Mouse (Mus musculus): ENCODE results near the gene Zcchc9. TPM values are rescaled to one million over a fixed set of nuclear protein-coding genes. Genes with fewer than 3 reads are reported as not detected.

The Zcchc9 gene
- total and polyA plus RNA-seq, 3 experiments: 4.1 to 45.1 (median 36.3) TPM

- TF ChIP-seq GATA1 (IDR thresholded peaks at IDR 0.05; ENCODE audit: borderline replicate concordance, low read length): no peak
- no peak for TF ChIP-seq POLR2AphosphoS5 (IDR thresholded peaks at IDR 0.05; ENCODE audit: insufficient replicate concordance, low read depth, low read length)
- no peak for TF ChIP-seq TAL1 (conservative IDR thresholded peaks at IDR 0.05; ENCODE audit: low read depth, low read length)
- no peak for TF ChIP-seq GATA2 (IDR thresholded peaks at IDR 0.05; ENCODE audit: borderline replicate concordance, low read depth, low read length)
- TF ChIP-seq CTCF (IDR thresholded peaks at IDR 0.05; ENCODE audit: low read depth, low read length): no peak
- H3K36me3 ChIP-seq (replicated peaks): no peaks in the 10 kb centered on the region
- 0 out of 2 replicates have a peak, but pooled peaks cover 7% of the 10 kb centered on the region for H3K27me3 ChIP-seq (ENCODE audit: insufficient read depth, low read length)
- H3K4me1 ChIP-seq (ENCODE audit: insufficient read depth, low read depth, low read length): no peaks in the 10 kb centered on the region
- DNase-seq (ENCODE audit: low spot score) (no peak), ATAC-seq (ENCODE audit: extremely low read depth, insufficient number of reproducible peaks, low FRiP score, poor library complexity, severe bottlenecking) (no peak)
- no peak overlapping the region for H3K4me3 ChIP-seq (ENCODE audit: low read depth, low read length)
- no peaks in the 10 kb centered on the region for H3K9me3 ChIP-seq (replicated peaks)
Measured at GRCm38 (mm10) chr13:91814670-91815069, 7.2 kb upstream of the Zcchc9 start.

GRCm38 (mm10) chr13:91809476-91809875, 2.0 kb upstream of the Zcchc9 start:
- peaks cover 12% of the 10 kb centered on the region; the same call in 1 of the 2 replicates for H3K4me1 ChIP-seq (ENCODE audit: insufficient read depth, low read depth, low read length)
- DNase-seq (ENCODE audit: low spot score) (peak; percentile 6), ATAC-seq (ENCODE audit: extremely low read depth, insufficient number of reproducible peaks, low FRiP score, poor library complexity, severe bottlenecking) (no peak)
- H3K4me3 ChIP-seq (ENCODE audit: low read depth, low read length): no peak overlapping the region
- no peaks in the 10 kb centered on the region for H3K9me3 ChIP-seq (replicated peaks)
- 0 out of 2 replicates have a peak, but pooled peaks cover 7% of the 10 kb centered on the region for H3K27me3 ChIP-seq (ENCODE audit: insufficient read depth, low read length)
- H3K36me3 ChIP-seq (replicated peaks): peaks cover 15% of the 10 kb centered on the region
- TF ChIP-seq GATA2 (IDR thresholded peaks at IDR 0.05; ENCODE audit: borderline replicate concordance, low read depth, low read length) (no peak), TAL1 (conservative IDR thresholded peaks at IDR 0.05; ENCODE audit: low read depth, low read length) (no peak), GATA1 (IDR thresholded peaks at IDR 0.05; ENCODE audit: borderline replicate concordance, low read length) (no peak), POLR2AphosphoS5 (IDR thresholded peaks at IDR 0.05; ENCODE audit: insufficient replicate concordance, low read depth, low read length) (no peak), CTCF (IDR thresholded peaks at IDR 0.05; ENCODE audit: low read depth, low read length) (no peak)

GRCm38 (mm10) chr13:91807874-91808575, 520 bp upstream of the Zcchc9 start:
- H3K4me3 ChIP-seq (ENCODE audit: low read depth, low read length): peak overlapping the region; percentile 99

GRCm38 (mm10) chr13:91801726-91802125, 5.8 kb downstream of the Zcchc9 start:
- peaks cover 71% of the 10 kb centered on the region for H3K36me3 ChIP-seq (replicated peaks)
- H3K4me3 ChIP-seq (ENCODE audit: low read depth, low read length): no peak overlapping the region
- no peak for ATAC-seq (ENCODE audit: extremely low read depth, insufficient number of reproducible peaks, low FRiP score, poor library complexity, severe bottlenecking)
- DNase-seq (ENCODE audit: low spot score): no peak
- H3K4me1 ChIP-seq (ENCODE audit: insufficient read depth, low read depth, low read length): peaks cover 14% of the 10 kb centered on the region; the same call in 1 of the 2 replicates
- H3K9me3 ChIP-seq (replicated peaks): no peaks in the 10 kb centered on the region
- TF ChIP-seq TAL1 (conservative IDR thresholded peaks at IDR 0.05; ENCODE audit: low read depth, low read length) (no peak), GATA2 (IDR thresholded peaks at IDR 0.05; ENCODE audit: borderline replicate concordance, low read depth, low read length) (no peak), GATA1 (IDR thresholded peaks at IDR 0.05; ENCODE audit: borderline replicate concordance, low read length) (no peak), POLR2AphosphoS5 (IDR thresholded peaks at IDR 0.05; ENCODE audit: insufficient replicate concordance, low read depth, low read length) (no peak), CTCF (IDR thresholded peaks at IDR 0.05; ENCODE audit: low read depth, low read length) (no peak)
- no peaks in the 10 kb centered on the region for H3K27me3 ChIP-seq (ENCODE audit: insufficient read depth, low read length)

More at GRCm38 (mm10) chr13:91807874-91808575, 520 bp upstream of the Zcchc9 start:
- TF ChIP-seq POLR2AphosphoS5 (IDR thresholded peaks at IDR 0.05; ENCODE audit: insufficient replicate concordance, low read depth, low read length) (no peak), CTCF (IDR thresholded peaks at IDR 0.05; ENCODE audit: low read depth, low read length) (no peak), GATA1 (IDR thresholded peaks at IDR 0.05; ENCODE audit: borderline replicate concordance, low read length) (no peak), TAL1 (conservative IDR thresholded peaks at IDR 0.05; ENCODE audit: low read depth, low read length) (no peak), GATA2 (IDR thresholded peaks at IDR 0.05; ENCODE audit: borderline replicate concordance, low read depth, low read length) (no peak)
- Histone ChIP-seq H3K9me3 (replicated peaks) (no peaks in the 10 kb centered on the region), H3K27me3 (ENCODE audit: insufficient read depth, low read length) (0 out of 2 replicates have a peak, but pooled peaks cover 2% of the 10 kb centered on the region), H3K36me3 (replicated peaks) (peaks cover 19% of the 10 kb centered on the region), H3K4me1 (ENCODE audit: insufficient read depth, low read depth, low read length) (peaks cover 15% of the 10 kb centered on the region; the same call in 1 of the 2 replicates)
- peak; percentile 21 for DNase-seq (ENCODE audit: low spot score)
- ATAC-seq (ENCODE audit: extremely low read depth, insufficient number of reproducible peaks, low FRiP score, poor library complexity, severe bottlenecking): no peak; the same call in 1 of the 2 replicates

GRCm38 (mm10) chr13:91797442-91797841, 10.1 kb downstream of the Zcchc9 start:
- no peaks in the 10 kb centered on the region for H3K27me3 ChIP-seq (ENCODE audit: insufficient read depth, low read length)
- no peak overlapping the region for H3K4me3 ChIP-seq (ENCODE audit: low read depth, low read length)
- H3K4me1 ChIP-seq (ENCODE audit: insufficient read depth, low read depth, low read length): peaks cover 3% of the 10 kb centered on the region; the same call in 1 of the 2 replicates
- no peaks in the 10 kb centered on the region for H3K9me3 ChIP-seq (replicated peaks)
- ATAC-seq (ENCODE audit: extremely low read depth, insufficient number of reproducible peaks, low FRiP score, poor library complexity, severe bottlenecking) (no peak), DNase-seq (ENCODE audit: low spot score) (no peak)
- TF ChIP-seq POLR2AphosphoS5 (IDR thresholded peaks at IDR 0.05; ENCODE audit: insufficient replicate concordance, low read depth, low read length) (no peak), TAL1 (conservative IDR thresholded peaks at IDR 0.05; ENCODE audit: low read depth, low read length) (no peak), CTCF (IDR thresholded peaks at IDR 0.05; ENCODE audit: low read depth, low read length) (no peak), GATA1 (IDR thresholded peaks at IDR 0.05; ENCODE audit: borderline replicate concordance, low read length) (no peak), GATA2 (IDR thresholded peaks at IDR 0.05; ENCODE audit: borderline replicate concordance, low read depth, low read length) (no peak)
- H3K36me3 ChIP-seq (replicated peaks): peaks cover 82% of the 10 kb centered on the region

GRCm38 (mm10) chr13:91796916-91797315, 10.6 kb downstream of the Zcchc9 start:
- TF ChIP-seq GATA2 (IDR thresholded peaks at IDR 0.05; ENCODE audit: borderline replicate concordance, low read depth, low read length) (no peak), TAL1 (conservative IDR thresholded peaks at IDR 0.05; ENCODE audit: low read depth, low read length) (no peak), GATA1 (IDR thresholded peaks at IDR 0.05; ENCODE audit: borderline replicate concordance, low read length) (no peak), CTCF (IDR thresholded peaks at IDR 0.05; ENCODE audit: low read depth, low read length) (no peak), POLR2AphosphoS5 (IDR thresholded peaks at IDR 0.05; ENCODE audit: insufficient replicate concordance, low read depth, low read length) (no peak)
- Histone ChIP-seq H3K9me3 (replicated peaks) (no peaks in the 10 kb centered on the region), H3K4me1 (ENCODE audit: insufficient read depth, low read depth, low read length) (peaks cover 3% of the 10 kb centered on the region; the same call in 1 of the 2 replicates), H3K36me3 (replicated peaks) (peaks cover 81% of the 10 kb centered on the region), H3K4me3 (ENCODE audit: low read depth, low read length) (no peak overlapping the region), H3K27me3 (ENCODE audit: insufficient read depth, low read length) (no peaks in the 10 kb centered on the region)
- ATAC-seq (ENCODE audit: extremely low read depth, insufficient number of reproducible peaks, low FRiP score, poor library complexity, severe bottlenecking) (no peak), DNase-seq (ENCODE audit: low spot score) (no peak)

Data from G1E (cell line).